Mouse (Mus musculus) liver, embryonic 16.5 days (tissue): ENCODE measurements around the gene Nrros. TPM values are rescaled to one million over a fixed set of nuclear protein-coding genes. Genes with fewer than 3 reads are reported as not detected.

Source experiments
- ATAC-seq: fragments of 200-750 bp; cut with Nextera tagmentation; 2 replicates; pipeline ENCODE4 v1.8.0; 2017; ENCODE audit warnings: low read depth, mild to moderate bottlenecking, moderate number of reproducible peaks, moderate library complexity
- H3K27ac ChIP-seq: fragments of 300-500 bp; sonication (generic); 2 replicates; pipeline ENCODE4 v1.5.1; 2014; ENCODE audit warnings: mild to moderate bottlenecking, low read length
- H3K27me3 ChIP-seq: fragments of 300-500 bp; sonication (generic); 2 replicates; pipeline ENCODE4 v1.6.1; 2014; ENCODE audit warnings: low read depth, low read length, mixed read lengths; ENCODE audit not compliant: control insufficient read depth, insufficient read depth
- H3K36me3 ChIP-seq: fragments of 300-500 bp; sonication (generic); 2 replicates; pipeline ENCODE4 v1.6.1; 2014; ENCODE audit warnings: mild to moderate bottlenecking; ENCODE audit not compliant: control insufficient read depth, insufficient read depth
- H3K4me1 ChIP-seq: fragments of 300-500 bp; sonication (generic); 2 replicates; pipeline ENCODE4 v1.6.1; 2014; ENCODE audit warnings: low read depth, low read length, mixed read lengths; ENCODE audit not compliant: control insufficient read depth
- H3K4me2 ChIP-seq: fragments of 300-500 bp; sonication (generic); 2 replicates; pipeline ENCODE4 v1.6.1; 2014; ENCODE audit warnings: low read depth, low read length, mixed read lengths
- H3K4me3 ChIP-seq: fragments of 300-500 bp; sonication (generic); 2 replicates; pipeline ENCODE4 v1.5.1; 2014; ENCODE audit warnings: low read depth, mild to moderate bottlenecking, low read length
- H3K9ac ChIP-seq: fragments of 300-500 bp; sonication (generic); 2 replicates; pipeline ENCODE4 v1.6.1; 2014; ENCODE audit warnings: low read depth, low read length
- H3K9me3 ChIP-seq: fragments of 300-500 bp; sonication (generic); replicated peaks from 2 replicates; pipeline ENCODE4 v1.6.1; 2016; ENCODE audit warnings: low read length; ENCODE audit not compliant: control insufficient read depth
- WGBS: fragments of 180-500 bp; shearing (Covaris S2); extraction: QIAGEN DNeasy Blood & Tissue Kit; methylation state at CpG from one replicate; pipeline ENCODE4 v1.1.7; 2014; ENCODE audit not compliant: insufficient replicate concordance; 5-methylcytosine and 5-hydroxymethylcytosine counted together
- polyA plus RNA-seq: library from polyadenylated mRNA; unstranded; fragments of >200 nt; fragmentation: Nextera tagmentation; extraction: Ambion mirVana; gene quantifications from 2 replicates; pipeline ENCODE4 v1.2.1, GENCODE M21; 2015

Nrros gene
- polyA plus RNA-seq, 1 experiment from 2014 or later = 22.8 TPM

DNA sequence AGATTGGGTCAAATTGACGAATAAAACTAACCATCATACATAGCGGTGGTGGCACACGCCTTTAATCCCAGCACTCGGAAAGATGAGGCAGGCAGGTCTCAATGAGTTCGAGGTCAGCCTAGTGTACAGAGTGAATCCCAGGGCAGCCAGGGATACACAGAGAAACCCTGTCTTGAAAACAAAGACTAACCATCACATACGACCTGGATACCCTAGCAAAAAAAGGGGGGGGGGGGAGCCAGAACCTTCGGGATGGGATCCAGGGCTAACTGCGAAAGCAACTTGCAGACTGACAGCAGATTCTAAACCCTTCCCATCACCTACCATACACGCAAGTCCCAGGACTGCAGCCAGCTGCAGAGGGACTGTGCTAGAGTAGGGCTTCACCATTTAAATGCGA lies 51.0 kb downstream of the Nrros start:
- Histone ChIP-seq H3K4me1 (peaks cover 12% of the 10 kb centered on the region; the same call in 1 of the 2 replicates), H3K9me3 (no peaks in the 10 kb centered on the region), H3K27ac (peak overlapping the region; percentile 68; the same call in 1 of the 2 replicates), H3K4me2 (peak overlapping the region; percentile 53; the same call in 1 of the 2 replicates), H3K4me3 (no peak overlapping the region; the same call in 1 of the 2 replicates), H3K9ac (no peak overlapping the region), H3K36me3 (no peaks in the 10 kb centered on the region), H3K27me3 (no peaks in the 10 kb centered on the region)
- 80% methylated on average over 10 of the region's 10 CpGs for WGBS
- no peak for ATAC-seq

GRCm38 (mm10) chr16:32113541-32114218 lies 51.7 kb downstream of the Nrros start:
- ATAC-seq = peak; percentile 70
- Histone ChIP-seq H3K36me3 (no peaks in the 10 kb centered on the region), H3K9ac (peak overlapping the region; percentile 10; the same call in 1 of the 2 replicates), H3K27ac (peak overlapping the region; percentile 68), H3K4me2 (peak overlapping the region; percentile 53), H3K27me3 (no peaks in the 10 kb centered on the region), H3K9me3 (no peaks in the 10 kb centered on the region), H3K4me1 (peaks cover 12% of the 10 kb centered on the region; the same call in 1 of the 2 replicates), H3K4me3 (peak overlapping the region; percentile 16)
- WGBS = 8% methylated on average over 23 of the region's 23 CpGs

DNA sequence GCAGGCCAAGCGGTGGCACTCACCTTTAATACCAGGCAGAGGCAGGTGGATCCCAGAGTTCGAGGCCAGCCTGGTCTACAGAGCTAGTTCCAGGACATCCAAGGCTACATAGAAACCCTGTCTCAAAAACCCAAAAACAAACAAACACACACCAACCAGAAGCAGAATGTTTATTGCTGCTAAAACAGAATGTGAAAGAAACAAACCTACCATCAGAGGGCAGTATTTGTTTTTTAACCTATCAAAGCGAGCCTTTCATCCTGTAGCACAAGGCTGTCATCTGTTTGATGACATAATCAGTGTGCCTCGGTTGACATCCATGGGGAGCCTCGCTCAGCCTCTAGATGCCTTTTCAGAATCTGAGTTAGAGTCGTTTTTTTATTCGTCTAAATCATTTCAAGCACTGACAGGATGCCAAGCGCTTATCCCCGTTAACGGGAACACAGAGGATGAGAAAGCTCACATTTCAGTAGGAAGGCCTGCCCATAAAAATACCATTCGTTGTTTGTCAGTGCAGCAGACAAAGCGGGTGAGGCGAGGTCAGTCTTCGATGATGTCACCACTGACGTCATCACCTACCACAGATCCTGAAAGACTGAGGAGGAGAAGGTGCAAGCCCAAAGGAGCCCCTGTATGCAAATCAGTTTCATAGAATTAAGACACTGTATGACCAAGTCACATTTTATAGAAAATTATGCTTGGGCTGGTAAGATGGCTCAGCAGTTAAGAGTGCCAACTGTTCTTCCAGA lies 54.3 kb downstream of the Nrros start:
- Histone ChIP-seq H3K27me3 (no peaks in the 10 kb centered on the region), H3K4me3 (no peak overlapping the region), H3K36me3 (no peaks in the 10 kb centered on the region), H3K4me2 (no peak overlapping the region), H3K27ac (no peak overlapping the region), H3K9ac (no peak overlapping the region), H3K9me3 (no peaks in the 10 kb centered on the region), H3K4me1 (peaks cover 12% of the 10 kb centered on the region; the same call in 1 of the 2 replicates)
- no peak for ATAC-seq
- WGBS = 61% methylated on average over 15 of the region's 15 CpGs

DNA sequence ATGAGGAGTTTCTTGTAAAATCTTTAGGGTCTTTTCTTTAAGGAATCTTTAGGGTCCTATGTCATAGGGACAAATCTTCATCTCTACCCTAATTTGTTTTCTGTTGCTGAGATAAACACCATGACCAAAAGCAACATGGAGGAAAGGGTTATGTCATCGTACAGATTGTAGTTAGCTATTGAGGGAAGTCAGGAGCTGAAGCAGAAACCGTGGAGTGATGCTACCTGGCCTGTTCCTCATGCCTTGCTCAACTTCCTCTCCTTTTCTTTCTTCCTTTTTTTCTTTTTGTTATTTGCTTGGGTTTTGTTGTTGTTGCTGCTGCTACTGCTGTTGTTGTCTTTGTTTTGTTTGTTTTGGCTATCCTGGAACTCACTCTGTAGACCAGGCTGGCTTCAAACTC lies 56.8 kb downstream of the Nrros start:
- ATAC-seq = no peak
- 23% methylated on average over 2 of the region's 2 CpGs for WGBS
- Histone ChIP-seq H3K36me3 (no peaks in the 10 kb centered on the region), H3K27ac (no peak overlapping the region), H3K27me3 (no peaks in the 10 kb centered on the region), H3K4me3 (no peak overlapping the region), H3K4me2 (0 out of 2 replicates have a peak overlapping the region, but pooled peaks have one; percentile 18), H3K9ac (no peak overlapping the region), H3K4me1 (peaks cover 3% of the 10 kb centered on the region; the same call in 1 of the 2 replicates), H3K9me3 (no peaks in the 10 kb centered on the region)

GRCm38 (mm10) chr16:32108170-32108569 lies 57.2 kb downstream of the Nrros start:
- Histone ChIP-seq H3K36me3 (no peaks in the 10 kb centered on the region), H3K9me3 (no peaks in the 10 kb centered on the region), H3K9ac (no peak overlapping the region), H3K4me3 (no peak overlapping the region), H3K27ac (no peak overlapping the region), H3K27me3 (no peaks in the 10 kb centered on the region), H3K4me2 (peak overlapping the region; percentile 18; the same call in 1 of the 2 replicates), H3K4me1 (no peaks in the 10 kb centered on the region; the same call in 1 of the 2 replicates)
- 0 out of 2 replicates have a peak, but pooled peaks have one; percentile 19 for ATAC-seq
- WGBS = 28% methylated on average over 7 of the region's 7 CpGs

DNA sequence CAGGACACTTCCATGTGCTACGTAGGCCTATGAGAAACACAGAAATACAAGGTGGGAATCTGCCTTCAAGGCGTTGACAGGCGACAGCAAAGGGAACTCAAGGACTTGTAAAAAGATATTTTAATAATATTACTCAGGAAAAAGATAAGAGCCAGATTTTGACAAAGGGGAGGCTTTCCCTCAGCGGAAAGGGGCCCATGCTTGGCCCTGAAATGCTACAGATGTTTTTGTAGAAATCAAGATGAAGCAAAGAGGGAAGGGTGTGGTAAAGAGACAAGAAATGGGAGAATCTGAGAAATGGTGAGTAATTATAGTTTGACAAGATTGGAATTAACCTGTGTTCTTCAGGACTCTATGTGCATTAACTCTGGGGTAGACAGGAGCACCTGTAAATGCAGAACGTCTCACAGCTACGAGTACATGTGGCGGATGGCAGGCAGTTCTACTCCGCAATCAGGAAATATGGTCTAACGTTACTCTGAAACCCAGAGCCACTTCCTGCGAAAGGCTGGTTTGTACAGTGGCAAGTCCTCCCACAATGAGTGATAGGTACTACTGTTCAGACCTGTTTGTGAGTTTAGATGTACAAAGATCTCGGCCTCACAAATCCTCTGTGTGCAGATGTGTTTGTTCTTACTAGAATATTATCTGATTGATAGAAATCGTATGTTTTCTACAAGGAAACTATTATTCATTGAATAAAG lies 57.9 kb downstream of the Nrros start:
- Histone ChIP-seq H3K4me2 (peak overlapping the region; percentile 18), H3K9ac (no peak overlapping the region), H3K4me1 (no peaks in the 10 kb centered on the region; the same call in 1 of the 2 replicates), H3K27me3 (no peaks in the 10 kb centered on the region), H3K4me3 (no peak overlapping the region), H3K36me3 (no peaks in the 10 kb centered on the region), H3K9me3 (no peaks in the 10 kb centered on the region), H3K27ac (no peak overlapping the region)
- peak; percentile 27; the same call in 1 of the 2 replicates for ATAC-seq
- 25% methylated on average over 12 of the region's 12 CpGs for WGBS

- no peaks in the 10 kb centered on the region for H3K36me3 ChIP-seq
- H3K27ac ChIP-seq = no peak overlapping the region
- no peak overlapping the region for H3K4me3 ChIP-seq
- no peak overlapping the region for H3K9ac ChIP-seq
- no peaks in the 10 kb centered on the region for H3K27me3 ChIP-seq
- 94% methylated on average over 1 of the region's 1 CpGs for WGBS
- no peaks in the 10 kb centered on the region for H3K9me3 ChIP-seq
- no peak for ATAC-seq
- H3K4me1 ChIP-seq = no peaks in the 10 kb centered on the region; the same call in 1 of the 2 replicates
- no peak overlapping the region for H3K4me2 ChIP-seq
Measured at GRCm38 (mm10) chr16:32105698-32106097, 59.7 kb downstream of the Nrros start.

GRCm38 (mm10) chr16:32102295-32102694 lies 63.1 kb downstream of the Nrros start:
- Histone ChIP-seq H3K36me3 (no peaks in the 10 kb centered on the region), H3K4me1 (peaks cover 16% of the 10 kb centered on the region), H3K27me3 (no peaks in the 10 kb centered on the region), H3K4me3 (no peak overlapping the region), H3K27ac (no peak overlapping the region; the same call in 1 of the 2 replicates), H3K9ac (no peak overlapping the region), H3K4me2 (no peak overlapping the region), H3K9me3 (no peaks in the 10 kb centered on the region)
- no peak for ATAC-seq
- 71% methylated on average over 13 of the region's 13 CpGs for WGBS
